Mouse (Mus musculus) midbrain, embryonic 10.5 days (tissue): ENCODE data around the gene 4930523C07Rik. TPM values are rescaled to one million over a fixed set of nuclear protein-coding genes. Genes with fewer than 3 reads are reported as not detected.

Experiments used
- DNase-seq: peaks from one replicate; pipeline ENCODE4 v3.0.0-alpha.2; 2017; ENCODE audit warnings: low spot score
- H3K27ac ChIP-seq: fragments of 300-500 bp; sonication (generic); replicated peaks from 2 replicates; pipeline ENCODE4 v1.5.1; 2016; ENCODE audit warnings: mild to moderate bottlenecking
- H3K27me3 ChIP-seq: fragments of 300-500 bp; sonication (generic); 2 replicates; pipeline ENCODE4 v1.6.1; 2016; ENCODE audit warnings: low read depth, mild to moderate bottlenecking; ENCODE audit not compliant: poor library complexity, severe bottlenecking
- H3K36me3 ChIP-seq: fragments of 300-500 bp; sonication (generic); 2 replicates; pipeline ENCODE4 v1.6.1; 2016; ENCODE audit warnings: mild to moderate bottlenecking, moderate library complexity
- H3K4me1 ChIP-seq: fragments of 300-500 bp; sonication (generic); 2 replicates; pipeline ENCODE4 v1.6.1; 2016
- H3K4me3 ChIP-seq: fragments of 300-500 bp; sonication (generic); 2 replicates; pipeline ENCODE4 v1.5.1; 2016; ENCODE audit warnings: mild to moderate bottlenecking, moderate library complexity
- H3K9me3 ChIP-seq: fragments of 300-500 bp; sonication (generic); replicated peaks from 2 replicates; pipeline ENCODE4 v1.6.1; 2016; ENCODE audit warnings: mild to moderate bottlenecking
- WGBS: fragments of 180-500 bp; shearing (Covaris S2); methylation state at CpG from one replicate; pipeline ENCODE4 v1.1.7; 2016; 5-methylcytosine and 5-hydroxymethylcytosine counted together
- polyA plus RNA-seq: library from polyadenylated mRNA; unstranded; fragments of >200 nt; fragmentation: Nextera tagmentation; extraction: Ambion mirVana; gene quantifications from 2 replicates; pipeline ENCODE4 v1.2.1, GENCODE M21; 2016

The 4930523C07Rik gene
- polyA plus RNA-seq, 1 experiment from 2014 or later = 3.2 TPM

GRCm38 (mm10) chr1:160082647-160083046 lies 38.5 kb downstream of the 4930523C07Rik start:
- 79% methylated on average over 1 of the region's 1 CpGs for WGBS
- Histone ChIP-seq H3K4me3 (no peak overlapping the region), H3K36me3 (no peaks in the 10 kb centered on the region), H3K9me3 (no peaks in the 10 kb centered on the region), H3K27me3 (no peaks in the 10 kb centered on the region), H3K27ac (no peak overlapping the region), H3K4me1 (no peaks in the 10 kb centered on the region)
- no peak for DNase-seq

- DNase-seq = no peak
- WGBS = 91% methylated on average over 1 of the region's 1 CpGs
- Histone ChIP-seq H3K36me3 (no peaks in the 10 kb centered on the region), H3K27ac (no peak overlapping the region), H3K4me3 (no peak overlapping the region), H3K9me3 (no peaks in the 10 kb centered on the region), H3K4me1 (no peaks in the 10 kb centered on the region), H3K27me3 (no peaks in the 10 kb centered on the region)
These were observed 40.1 kb downstream of the 4930523C07Rik start for GRCm38 (mm10) chr1:160084239-160084638.

GRCm38 (mm10) chr1:160086651-160087050 lies 42.5 kb downstream of the 4930523C07Rik start:
- no peak for DNase-seq
- Histone ChIP-seq H3K36me3 (no peaks in the 10 kb centered on the region), H3K27me3 (no peaks in the 10 kb centered on the region), H3K4me1 (no peaks in the 10 kb centered on the region), H3K27ac (no peak overlapping the region), H3K4me3 (no peak overlapping the region), H3K9me3 (no peaks in the 10 kb centered on the region)
- 82% methylated on average over 2 of the region's 2 CpGs for WGBS

GRCm38 (mm10) chr1:160099659-160100302 lies 55.6 kb downstream of the 4930523C07Rik start:
- DNase-seq = no peak
- 90% methylated on average over 5 of the region's 5 CpGs for WGBS

GRCm38 (mm10) chr1:160100996-160101395 lies 56.8 kb downstream of the 4930523C07Rik start:
- H3K4me3 ChIP-seq = no peak overlapping the region
- no peaks in the 10 kb centered on the region for H3K27me3 ChIP-seq
- no peaks in the 10 kb centered on the region for H3K4me1 ChIP-seq
- DNase-seq = no peak
- WGBS = 86% methylated on average over 5 of the region's 5 CpGs
- no peak overlapping the region for H3K27ac ChIP-seq
- no peaks in the 10 kb centered on the region for H3K36me3 ChIP-seq
- H3K9me3 ChIP-seq = no peaks in the 10 kb centered on the region

More at GRCm38 (mm10) chr1:160099659-160100302, 55.6 kb downstream of the 4930523C07Rik start:
- no peaks in the 10 kb centered on the region for H3K36me3 ChIP-seq
- no peaks in the 10 kb centered on the region for H3K27me3 ChIP-seq
- no peaks in the 10 kb centered on the region for H3K4me1 ChIP-seq
- no peak overlapping the region for H3K27ac ChIP-seq
- H3K9me3 ChIP-seq = no peaks in the 10 kb centered on the region
- no peak overlapping the region for H3K4me3 ChIP-seq

GRCm38 (mm10) chr1:160105426-160105825 lies 61.2 kb downstream of the 4930523C07Rik start:
- Histone ChIP-seq H3K4me3 (no peak overlapping the region), H3K9me3 (no peaks in the 10 kb centered on the region), H3K4me1 (no peaks in the 10 kb centered on the region), H3K27me3 (no peaks in the 10 kb centered on the region), H3K36me3 (no peaks in the 10 kb centered on the region), H3K27ac (no peak overlapping the region)
- DNase-seq = no peak
- 88% methylated on average over 5 of the region's 5 CpGs for WGBS

- Histone ChIP-seq H3K27me3 (no peaks in the 10 kb centered on the region), H3K36me3 (no peaks in the 10 kb centered on the region), H3K9me3 (no peaks in the 10 kb centered on the region), H3K4me3 (no peak overlapping the region), H3K27ac (no peak overlapping the region), H3K4me1 (no peaks in the 10 kb centered on the region)
- 81% methylated on average over 2 of the region's 2 CpGs for WGBS
- DNase-seq = no peak
These were observed 64.4 kb downstream of the 4930523C07Rik start for GRCm38 (mm10) chr1:160108604-160109003.

GRCm38 (mm10) chr1:160123957-160124356 lies 79.8 kb downstream of the 4930523C07Rik start:
- no peak for DNase-seq
- no peaks in the 10 kb centered on the region for H3K9me3 ChIP-seq
- no peaks in the 10 kb centered on the region for H3K27me3 ChIP-seq
- H3K36me3 ChIP-seq = no peaks in the 10 kb centered on the region
- no peak overlapping the region for H3K4me3 ChIP-seq
- no peak overlapping the region for H3K27ac ChIP-seq
- H3K4me1 ChIP-seq = no peaks in the 10 kb centered on the region
- 93% methylated on average over 2 of the region's 2 CpGs for WGBS

Other genes starting within 250 kb of the 4930523C07Rik start
- not detected in 2 replicates for gene Tnn, start 109.2 kb downstream of the 4930523C07Rik start, polyA plus RNA-seq
- gene Mrps14, start 150.8 kb downstream of the 4930523C07Rik start, polyA plus RNA-seq = 245 and 255 TPM in 2 replicates
- gene Cacybp, start 168.5 kb downstream of the 4930523C07Rik start, polyA plus RNA-seq = 306 and 335 TPM in 2 replicates